Mouse (Mus musculus) ES-E14 (cell line): ENCODE data around the gene Olfr209.

Experiments used
- CHD2 ChIP-seq: IDR thresholded peaks from 2 replicates; pipeline ENCODE4 v1.6.1; 2014; ENCODE audit warnings: mild to moderate bottlenecking, low read depth, low read length, inconsistent platforms
- HCFC1 ChIP-seq: IDR thresholded peaks from 2 replicates; pipeline ENCODE4 v1.6.1; 2012; ENCODE audit warnings: low read length, inconsistent platforms, borderline replicate concordance; ENCODE audit not compliant: insufficient read depth
- ZC3H11A ChIP-seq: IDR thresholded peaks from 2 replicates; pipeline ENCODE4 v1.6.1; 2012; ENCODE audit warnings: low read depth, mild to moderate bottlenecking, inconsistent platforms, low read length, borderline replicate concordance
- ZNF384 ChIP-seq: IDR thresholded peaks from 2 replicates; pipeline ENCODE4 v1.6.1; 2012; ENCODE audit warnings: low read depth, low read length, inconsistent platforms

DNA sequence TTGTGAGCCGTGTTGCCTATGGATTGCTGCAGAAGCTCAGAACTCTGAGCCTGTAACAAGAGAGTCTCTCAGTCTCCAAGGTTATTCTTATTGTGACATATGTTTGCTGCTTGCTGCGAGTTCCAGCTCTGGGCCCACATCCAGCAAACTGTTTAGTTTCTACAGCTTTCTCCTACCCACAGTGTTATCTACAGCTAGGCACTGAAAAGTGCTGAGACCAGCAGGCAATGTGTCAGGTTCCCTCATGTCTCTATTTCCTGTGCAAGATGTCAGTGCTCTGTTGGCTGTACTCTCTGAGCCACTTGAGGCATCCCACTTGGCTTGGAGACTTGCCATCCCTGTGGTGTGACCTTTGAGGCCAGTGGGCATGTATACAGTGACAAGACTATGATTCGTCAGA is 29.5 kb upstream of the Olfr209 start:
- no peak for TF ChIP-seq CHD2
- no peak for TF ChIP-seq ZNF384
- no peak for TF ChIP-seq ZC3H11A
- no peak for TF ChIP-seq HCFC1
